Comparison of ENCODE assay signal across 10 mouse cellular contexts in genomic region chr11:96595890-96596289, GRCm38 (mm10).
A peak's percentile ranks its signal among the peaks of the same experiment; 100 is the strongest.
DNase-seq lines count a peak whose midpoint lies in the region; ATAC-seq lines count a peak whose summit lies in the region.
"Had no signal": no experiment of that assay in that cellular context is flagged by ENCODE, and none has a peak within 500 bp of the region (broad histone marks: within the 10 kb centered on the region; RNA-seq: fewer than 3 reads in every experiment).

No protein-coding gene starts in this region.

- no peaks in the 10 kb centered on the region for H3K9me3 ChIP-seq in kidney, embryonic 16.5 days (ENCODE audit: low read length)
- H3K9me3 ChIP-seq in forebrain, embryonic 15.5 days = no peaks in the 10 kb centered on the region
- H3K9me3 ChIP-seq in intestine, embryonic 16.5 days (ENCODE audit: control insufficient read depth, low read length) = no peaks in the 10 kb centered on the region
- H3K9me3 ChIP-seq in neural tube, embryonic 13.5 days = no peaks in the 10 kb centered on the region

- no peaks in the 10 kb centered on the region for H3K36me3 ChIP-seq in kidney, embryonic 16.5 days (ENCODE audit: insufficient read depth, low read length)
- no peaks in the 10 kb centered on the region for H3K36me3 ChIP-seq in forebrain, embryonic 15.5 days
- H3K36me3 ChIP-seq in intestine, embryonic 16.5 days (ENCODE audit: control insufficient read depth, insufficient read depth, low read length) = no peaks in the 10 kb centered on the region
- no peaks in the 10 kb centered on the region for H3K36me3 ChIP-seq in neural tube, embryonic 13.5 days

- WGBS in kidney, embryonic 16.5 days = 25% methylated on average over 12 of the region's 12 CpGs
- WGBS in forebrain, embryonic 15.5 days = 17% methylated on average over 12 of the region's 12 CpGs
- 19% methylated on average over 12 of the region's 12 CpGs for WGBS in intestine, embryonic 16.5 days
- WGBS in neural tube, embryonic 13.5 days = 11% methylated on average over 12 of the region's 12 CpGs

- H3K4me3 ChIP-seq in kidney, embryonic 16.5 days (ENCODE audit: low read length) = peak overlapping the region; percentile 3; the same call in 1 of the 2 replicates
- H3K4me3 ChIP-seq in forebrain, embryonic 15.5 days = peak overlapping the region; percentile 2; the same call in 1 of the 2 replicates
- peak overlapping the region; percentile 7; the same call in 1 of the 2 replicates for H3K4me3 ChIP-seq in intestine, embryonic 16.5 days (ENCODE audit: low read length)
- H3K4me3 ChIP-seq in neural tube, embryonic 13.5 days = peak overlapping the region; percentile 31
- H3K4me3 ChIP-seq: gastrocnemius, adult 2 months had no signal

- no peak for DNase-seq in kidney, postnatal 10 days
- DNase-seq in adrenal gland, postnatal 36 days = no peak
- DNase-seq in layer of hippocampus, postnatal 14 days (ENCODE audit: low spot score in 2 of 2) = no peak
- DNase-seq: gastrocnemius, adult 2 months; right cerebral cortex, postnatal 14 days had no signal

- ATAC-seq in kidney, embryonic 16.5 days (ENCODE audit: low FRiP score, low TSS enrichment) = no peak
- no peak for ATAC-seq in forebrain, embryonic 15.5 days (replicated peaks)
- ATAC-seq in intestine, embryonic 16.5 days = no peak
- peak; percentile 68; the same call in 1 of the 2 replicates for ATAC-seq in neural tube, embryonic 13.5 days (ENCODE audit: low read depth)
- no peak for ATAC-seq in megakaryocyte, adult 5-6 weeks (ENCODE audit: poor library complexity, severe bottlenecking)

- H3K27me3 ChIP-seq in kidney, embryonic 16.5 days (ENCODE audit: insufficient read depth, low read length) = no peaks in the 10 kb centered on the region
- no peaks in the 10 kb centered on the region for H3K27me3 ChIP-seq in forebrain, embryonic 15.5 days
- no peaks in the 10 kb centered on the region for H3K27me3 ChIP-seq in intestine, embryonic 16.5 days (replicated peaks; ENCODE audit: control insufficient read depth, insufficient read depth, low read length)
- H3K27me3 ChIP-seq in neural tube, embryonic 13.5 days = no peaks in the 10 kb centered on the region

- H3K27ac ChIP-seq in kidney, embryonic 16.5 days (ENCODE audit: low read length) = no peak overlapping the region
- peak overlapping the region; percentile 75 for H3K27ac ChIP-seq in forebrain, embryonic 15.5 days (replicated peaks)
- H3K27ac ChIP-seq in intestine, embryonic 16.5 days (ENCODE audit: low read length) = peak overlapping the region; percentile 45
- peak overlapping the region; percentile 96 for H3K27ac ChIP-seq in neural tube, embryonic 13.5 days (replicated peaks)
- H3K27ac ChIP-seq: gastrocnemius, adult 2 months had no signal

- peak overlapping the region; percentile 36 for H3K4me2 ChIP-seq in kidney, embryonic 16.5 days (replicated peaks; ENCODE audit: low read depth, low read length)
- peak overlapping the region; percentile 36 for H3K4me2 ChIP-seq in forebrain, embryonic 15.5 days (replicated peaks)
- H3K4me2 ChIP-seq in intestine, embryonic 16.5 days (ENCODE audit: low read depth, low read length) = peak overlapping the region; percentile 40
- peak overlapping the region; percentile 53 for H3K4me2 ChIP-seq in neural tube, embryonic 13.5 days

- peaks cover 18% of the 10 kb centered on the region for H3K4me1 ChIP-seq in kidney, embryonic 16.5 days (ENCODE audit: insufficient read depth, low read length)
- peaks cover 19% of the 10 kb centered on the region for H3K4me1 ChIP-seq in forebrain, embryonic 15.5 days
- H3K4me1 ChIP-seq in intestine, embryonic 16.5 days (ENCODE audit: control insufficient read depth, insufficient read depth, low read length) = no peaks in the 10 kb centered on the region
- peaks cover 66% of the 10 kb centered on the region for H3K4me1 ChIP-seq in neural tube, embryonic 13.5 days (replicated peaks)

- H3K9ac ChIP-seq in kidney, embryonic 16.5 days (replicated peaks; ENCODE audit: low read length) = peak overlapping the region; percentile 28; the same call in 1 of the 2 replicates
- no peak overlapping the region for H3K9ac ChIP-seq in forebrain, embryonic 15.5 days (replicated peaks)
- H3K9ac ChIP-seq in intestine, embryonic 16.5 days (ENCODE audit: low read depth, low read length) = 0 out of 2 replicates have a peak overlapping the region, but pooled peaks have one; percentile 11
- H3K9ac ChIP-seq in neural tube, embryonic 13.5 days = peak overlapping the region; percentile 71
